Mouse (Mus musculus): ENCODE data around the gene Olfr1181.
"Not testable (repeated sequence)": the region's sequence is repeated elsewhere in the genome, so short reads cannot be mapped to it uniquely, and the experiment has no call there.

Gene Olfr1181

GRCm38 (mm10) chr2:88426071-88426470 is at the start of gene Olfr1181:
TSS of gene Olfr1181 (minus strand) at chr2:88426171.
- no peak for TF ChIP-seq GATA4 (IDR thresholded peaks at IDR 0.05; ENCODE audit: insufficient replicate concordance, low read length)

- TF ChIP-seq GATA4 (IDR thresholded peaks at IDR 0.05; ENCODE audit: insufficient replicate concordance, low read length), result not testable (repeated sequence)
Observed at GRCm38 (mm10) chr2:88454567-88454966, 28.6 kb upstream of the Olfr1181 start, which contains the start of gene Olfr1183. TSS of gene Olfr1183 (plus strand) at chr2:88454867.

- no peak for TF ChIP-seq GATA4 (IDR thresholded peaks at IDR 0.05; ENCODE audit: insufficient replicate concordance, low read length)
Observed at GRCm38 (mm10) chr2:88449031-88449430, 23.1 kb upstream of the Olfr1181 start, which contains the start of gene Gm13757. TSS of gene Gm13757 (minus strand) at chr2:88449131.

- no peak for TF ChIP-seq GATA4 (IDR thresholded peaks at IDR 0.05; ENCODE audit: insufficient replicate concordance, low read length)
Observed at GRCm38 (mm10) chr2:88419051-88419450, 6.9 kb downstream of the Olfr1181 start, which contains the start of gene Olfr1180. TSS of gene Olfr1180 (minus strand) at chr2:88419151.

- TF ChIP-seq GATA4 (IDR thresholded peaks at IDR 0.05; ENCODE audit: insufficient replicate concordance, low read length), result no peak
Observed at GRCm38 (mm10) chr2:88406353-88406752, 19.6 kb downstream of the Olfr1181 start, which contains the start of gene Olfr1179. TSS of gene Olfr1179 (minus strand) at chr2:88406453.

GRCm38 (mm10) chr2:88386762-88387161 is 39.2 kb downstream of the Olfr1181 start, which contains the start of gene Olfr1178:
TSS of gene Olfr1178 (plus strand) at chr2:88387062.
- no peak for TF ChIP-seq GATA4 (IDR thresholded peaks at IDR 0.05; ENCODE audit: insufficient replicate concordance, low read length)

Data from liver, adult (tissue).